Mouse (Mus musculus): ENCODE data around the gene Neurl3.

- TF ChIP-seq CTCF (IDR thresholded peaks at IDR 0.05; ENCODE audit: borderline replicate concordance, control insufficient read depth, extremely low read depth, insufficient read depth, low read length, poor library complexity) (no peak), POLR2A (IDR thresholded peaks at IDR 0.05; ENCODE audit: control insufficient read depth, extremely low read depth, insufficient read depth, low read length, poor library complexity) (no peak)
Observed at GRCm38 (mm10) chr1:36302957-36303356, 28.5 kb upstream of the Neurl3 start.

Measured in thymus, adult 2 months (tissue).